Mouse (Mus musculus): ENCODE results near the gene Tmem184a.

DNA sequence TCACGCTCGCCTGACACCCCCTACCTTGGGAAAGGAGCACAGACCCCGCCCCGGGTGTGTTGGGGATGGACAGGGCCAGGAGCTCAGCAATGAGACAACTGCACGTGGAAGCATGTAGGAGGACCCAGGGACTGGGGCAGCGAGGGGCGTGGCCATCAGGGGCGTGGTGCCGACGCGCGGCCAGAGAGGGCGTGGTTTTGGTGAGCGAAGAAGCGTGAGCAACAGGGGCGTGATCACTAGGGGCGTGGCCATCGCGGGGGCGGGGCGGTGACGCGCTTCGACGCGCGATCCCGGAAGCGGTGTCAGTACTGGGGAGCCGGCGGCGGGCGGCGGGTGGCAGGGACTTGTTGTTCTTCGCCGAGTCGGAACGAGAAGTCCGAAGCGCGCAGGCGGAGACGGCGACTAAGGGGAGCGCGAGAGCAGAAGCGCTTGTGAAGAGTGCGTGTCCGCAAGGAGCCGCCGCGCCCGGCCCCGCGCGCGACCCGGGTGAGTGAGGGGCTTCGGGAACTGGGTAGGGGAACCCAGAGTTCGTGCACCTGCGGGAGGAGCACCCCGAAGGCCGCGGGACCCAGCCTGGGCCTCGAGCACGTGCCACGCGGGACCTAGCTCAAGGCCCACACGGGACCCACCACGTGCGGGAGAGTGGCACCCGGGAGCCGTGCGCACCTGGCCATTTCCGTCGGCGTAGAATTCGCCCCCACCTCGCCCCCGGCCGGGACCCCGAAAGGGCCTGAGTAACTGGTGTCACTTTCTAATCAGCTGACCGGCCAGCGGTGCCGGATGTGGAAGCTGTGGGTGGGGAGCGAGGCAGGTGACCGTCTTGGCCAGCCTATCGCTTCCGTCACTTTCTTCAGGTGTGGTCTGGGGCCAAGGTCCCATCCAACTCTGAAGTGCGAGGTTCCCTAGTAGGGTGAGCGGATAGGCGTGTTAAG lies 28.2 kb downstream of the Tmem184a start, which contains the start of gene Mafk:
- TF ChIP-seq USF1 (IDR thresholded peaks at IDR 0.05; ENCODE audit: low read depth): no peak
- no peak for TF ChIP-seq MYOG (IDR thresholded peaks at IDR 0.05; ENCODE audit: control insufficient read depth, extremely low read depth, insufficient read length)
- no peak for TF ChIP-seq CTCF (IDR thresholded peaks at IDR 0.05; ENCODE audit: control insufficient read depth, insufficient read depth, insufficient read length)
- peak; percentile 70 for TF ChIP-seq MAX (IDR thresholded peaks at IDR 0.05)
- no peak for TF ChIP-seq MYOD1 (IDR thresholded peaks at IDR 0.05; ENCODE audit: control insufficient read depth, insufficient read length, low read depth)
- no peak for TF ChIP-seq CEBPB (IDR thresholded peaks at IDR 0.05; ENCODE audit: low read depth)

Data from C2C12 (cell line).